Mouse (Mus musculus): ENCODE measurements around the gene Agpat2.

GRCm38 (mm10) chr2:26617331-26617730 lies 13.1 kb upstream of the Agpat2 start:
- TF ChIP-seq CTCF (IDR thresholded peaks at IDR 0.05; ENCODE audit: low read depth) (no peak), EP300 (IDR thresholded peaks at IDR 0.05; ENCODE audit: low read depth) (no peak)
